Mouse (Mus musculus) forebrain, postnatal 0 days (tissue): ENCODE measurements at regions not wholly inside any gene's neighbourhood (a gene's known extent, or its start where the extent isn't known, plus 50 kb on each side); places are given as distances from the start of the nearest gene placed in this dataset.

ENCODE experiments used
- ATAC-seq: fragments of 200-750 bp; cut with Nextera tagmentation; 2 replicates; pipeline ENCODE4 v1.8.0; 2017; ENCODE audit warnings: mild to moderate bottlenecking, moderate library complexity
- DNase-seq: peaks from one replicate; pipeline ENCODE4 v3.0.0-alpha.2; 2015
- H3K27ac ChIP-seq: fragments of 300-500 bp; sonication (generic); 2 replicates; pipeline ENCODE4 v1.5.1; 2014; ENCODE audit warnings: low read depth, mild to moderate bottlenecking, antibody characterized with exemption, low read length, moderate library complexity, mixed read lengths
- H3K27me3 ChIP-seq: fragments of 300-500 bp; sonication (generic); 2 replicates; pipeline ENCODE4 v1.6.1; 2014; ENCODE audit warnings: mild to moderate bottlenecking, low read length, mixed read lengths; ENCODE audit not compliant: insufficient read depth
- H3K36me3 ChIP-seq: fragments of 300-500 bp; sonication (generic); 2 replicates; pipeline ENCODE4 v1.6.1; 2014; ENCODE audit warnings: mild to moderate bottlenecking, moderate library complexity; ENCODE audit not compliant: insufficient read depth
- H3K4me1 ChIP-seq: fragments of 300-500 bp; sonication (generic); 2 replicates; pipeline ENCODE4 v1.6.1; 2014; ENCODE audit warnings: antibody characterized with exemption; ENCODE audit not compliant: insufficient read depth
- H3K4me2 ChIP-seq: fragments of 300-500 bp; sonication (generic); 2 replicates; pipeline ENCODE4 v1.6.1; 2014; ENCODE audit warnings: low read depth, mild to moderate bottlenecking, moderate library complexity
- H3K4me3 ChIP-seq: fragments of 300-500 bp; sonication (generic); 2 replicates; pipeline ENCODE4 v1.5.1; 2014; ENCODE audit warnings: low read depth, low read length, mixed read lengths
- H3K9ac ChIP-seq: fragments of 300-500 bp; sonication (generic); 2 replicates; pipeline ENCODE4 v1.6.1; 2014; ENCODE audit warnings: mild to moderate bottlenecking
- H3K9me3 ChIP-seq: fragments of 300-500 bp; sonication (generic); 2 replicates; pipeline ENCODE4 v1.6.1; 2016; ENCODE audit warnings: low read length
- CTCF ChIP-seq: sonication (generic); IDR thresholded peaks from 2 replicates; pipeline ENCODE4 v1.5.1; 2016; ENCODE audit warnings: antibody characterized with exemption, control low read depth, low read depth
- WGBS: fragments of 180-500 bp; shearing (Covaris S2); extraction: QIAGEN DNeasy Blood & Tissue Kit; methylation state at CpG from one replicate; pipeline ENCODE4 v1.1.7; 2014; 5-methylcytosine and 5-hydroxymethylcytosine counted together

GRCm38 (mm10) chr5:61613232-61613631, 195.4 kb upstream of the G6pd2 start:
- no peak overlapping the region for H3K9ac ChIP-seq
- no peaks in the 10 kb centered on the region for H3K36me3 ChIP-seq
- no peak overlapping the region for H3K4me3 ChIP-seq
- WGBS = 86% methylated on average over 3 of the region's 3 CpGs
- H3K4me2 ChIP-seq = no peak overlapping the region
- TF ChIP-seq CTCF = no peak
- no peak overlapping the region for H3K27ac ChIP-seq
- no peak for ATAC-seq
- H3K4me1 ChIP-seq = no peaks in the 10 kb centered on the region
- no peak for DNase-seq
- no peaks in the 10 kb centered on the region for H3K27me3 ChIP-seq
- H3K9me3 ChIP-seq = no peaks in the 10 kb centered on the region

GRCm38 (mm10) chr5:61630398-61630797, 178.2 kb upstream of the G6pd2 start:
- Histone ChIP-seq H3K27me3 (no peaks in the 10 kb centered on the region), H3K4me3 (no peak overlapping the region), H3K27ac (no peak overlapping the region), H3K36me3 (no peaks in the 10 kb centered on the region), H3K9ac (no peak overlapping the region), H3K4me1 (no peaks in the 10 kb centered on the region), H3K4me2 (no peak overlapping the region), H3K9me3 (no peaks in the 10 kb centered on the region)
- DNase-seq (no peak), ATAC-seq (no peak)
- 71% methylated on average over 1 of the region's 1 CpGs for WGBS
- no peak for TF ChIP-seq CTCF

- H3K27me3 ChIP-seq = no peaks in the 10 kb centered on the region
- no peak for ATAC-seq
- no peaks in the 10 kb centered on the region for H3K36me3 ChIP-seq
- H3K4me2 ChIP-seq = no peak overlapping the region
- 38% methylated on average over 1 of the region's 1 CpGs for WGBS
- peak; percentile 17 for DNase-seq
- no peaks in the 10 kb centered on the region for H3K4me1 ChIP-seq
- no peak overlapping the region for H3K9ac ChIP-seq
- TF ChIP-seq CTCF = no peak
- H3K4me3 ChIP-seq = no peak overlapping the region
- no peak overlapping the region for H3K27ac ChIP-seq
- H3K9me3 ChIP-seq = no peaks in the 10 kb centered on the region
Observed at GRCm38 (mm10) chr5:61646711-61647110, 161.9 kb upstream of the G6pd2 start.
